Mouse (Mus musculus): ENCODE measurements around the gene Scn3b. TPM values are rescaled to one million over a fixed set of nuclear protein-coding genes. Genes with fewer than 3 reads are reported as not detected.

Scn3b gene
- polyA plus RNA-seq, 2 experiments, result 0.01 to 0.06 TPM

- Histone ChIP-seq H3K4me1 (replicated peaks; ENCODE audit: control insufficient read depth in 2 of 2, insufficient read depth in 2 of 2, low read length in 1 of 2) (no peaks in the 10 kb centered on the region), H3K27ac (no peak overlapping the region), H3K4me3 (ENCODE audit: insufficient read depth in 1 of 2, low read depth in 2 of 2, low read length in 2 of 2) (no peak overlapping the region), H3K27me3 (ENCODE audit: control insufficient read depth, insufficient read depth, low read length) (no peaks in the 10 kb centered on the region), H3K36me3 (replicated peaks; ENCODE audit: control insufficient read depth, insufficient read depth, low read depth) (no peaks in the 10 kb centered on the region), H3K9ac (replicated peaks) (no peak overlapping the region), H3K4me2 (ENCODE audit: low read depth) (no peak overlapping the region), H3K9me3 (ENCODE audit: control insufficient read depth, low read length) (no peaks in the 10 kb centered on the region)
- WGBS (ENCODE audit: insufficient replicate concordance), result 63% methylated on average over 3 of the region's 3 CpGs
- DNase-seq (ENCODE audit: low read depth in 3 of 3, low spot score in 3 of 3) (no peak), ATAC-seq (ENCODE audit: insufficient read depth) (no peak)
- TF ChIP-seq EP300 (IDR thresholded peaks at IDR 0.05; ENCODE audit: low read depth), result no peak
- TF ChIP-seq CTCF (IDR thresholded peaks at IDR 0.05; ENCODE audit: low read depth), result no peak
Observed at GRCm38 (mm10) chr9:40277671-40278070, 8.7 kb downstream of the Scn3b start.

DNA sequence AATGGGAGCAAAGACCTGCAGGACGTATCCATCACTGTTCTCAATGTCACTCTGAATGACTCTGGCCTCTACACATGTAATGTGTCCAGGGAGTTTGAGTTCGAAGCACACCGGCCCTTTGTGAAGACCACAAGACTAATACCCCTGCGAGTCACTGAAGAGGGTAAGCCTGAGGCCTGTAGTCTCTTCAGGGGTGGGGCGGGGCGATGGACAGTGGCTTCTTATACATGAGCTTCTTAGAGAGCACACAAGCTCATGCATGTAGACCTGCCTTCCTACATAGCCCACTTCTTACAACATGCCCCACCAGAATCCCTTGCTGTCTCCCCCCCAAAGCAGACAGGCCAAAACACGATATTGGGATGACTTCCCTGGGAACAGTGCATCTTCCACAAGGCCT lies 10.4 kb downstream of the Scn3b start:
- no peak overlapping the region for H3K9ac ChIP-seq (replicated peaks)
- WGBS (ENCODE audit: insufficient replicate concordance), result 68% methylated on average over 7 of the region's 7 CpGs
- H3K4me2 ChIP-seq (ENCODE audit: low read depth), result no peak overlapping the region
- no peak overlapping the region for H3K27ac ChIP-seq
- DNase-seq (ENCODE audit: low read depth in 3 of 3, low spot score in 3 of 3) (no peak), ATAC-seq (ENCODE audit: insufficient read depth) (no peak)
- TF ChIP-seq CTCF (IDR thresholded peaks at IDR 0.05; ENCODE audit: low read depth) (no peak), EP300 (IDR thresholded peaks at IDR 0.05; ENCODE audit: low read depth) (no peak)
- no peaks in the 10 kb centered on the region for H3K4me1 ChIP-seq (replicated peaks; ENCODE audit: control insufficient read depth in 2 of 2, insufficient read depth in 2 of 2, low read length in 1 of 2)
- H3K4me3 ChIP-seq (ENCODE audit: insufficient read depth in 1 of 2, low read depth in 2 of 2, low read length in 2 of 2), result no peak overlapping the region
- no peaks in the 10 kb centered on the region for H3K36me3 ChIP-seq (replicated peaks; ENCODE audit: control insufficient read depth, insufficient read depth, low read depth)
- no peaks in the 10 kb centered on the region for H3K27me3 ChIP-seq (ENCODE audit: control insufficient read depth, insufficient read depth, low read length)
- no peaks in the 10 kb centered on the region for H3K9me3 ChIP-seq (ENCODE audit: control insufficient read depth, low read length)

- DNase-seq (ENCODE audit: low read depth in 3 of 3, low spot score in 3 of 3), result no peak
- no peak overlapping the region for H3K9ac ChIP-seq (replicated peaks)
- ATAC-seq (ENCODE audit: insufficient read depth), result no peak
- no peak overlapping the region for H3K27ac ChIP-seq
- no peaks in the 10 kb centered on the region for H3K9me3 ChIP-seq (ENCODE audit: control insufficient read depth, low read length)
- no peaks in the 10 kb centered on the region for H3K36me3 ChIP-seq (replicated peaks; ENCODE audit: control insufficient read depth, insufficient read depth, low read depth)
- H3K4me3 ChIP-seq (ENCODE audit: insufficient read depth in 1 of 2, low read depth in 2 of 2, low read length in 2 of 2), result no peak overlapping the region
- TF ChIP-seq CTCF (IDR thresholded peaks at IDR 0.05; ENCODE audit: low read depth) (no peak), EP300 (IDR thresholded peaks at IDR 0.05; ENCODE audit: low read depth) (no peak)
- H3K4me2 ChIP-seq (ENCODE audit: low read depth), result no peak overlapping the region
- H3K27me3 ChIP-seq (ENCODE audit: control insufficient read depth, insufficient read depth, low read length), result no peaks in the 10 kb centered on the region
- no peaks in the 10 kb centered on the region for H3K4me1 ChIP-seq (replicated peaks; ENCODE audit: control insufficient read depth in 2 of 2, insufficient read depth in 2 of 2, low read length in 1 of 2)
- 72% methylated on average over 7 of the region's 7 CpGs for whole genome bisulfite sequencing (ENCODE audit: insufficient replicate concordance)
Observed at GRCm38 (mm10) chr9:40282968-40283367, 14.0 kb downstream of the Scn3b start.

GRCm38 (mm10) chr9:40292475-40292874 lies 23.5 kb downstream of the Scn3b start:
- no peaks in the 10 kb centered on the region for H3K36me3 ChIP-seq (replicated peaks; ENCODE audit: control insufficient read depth, insufficient read depth, low read depth)

DNA sequence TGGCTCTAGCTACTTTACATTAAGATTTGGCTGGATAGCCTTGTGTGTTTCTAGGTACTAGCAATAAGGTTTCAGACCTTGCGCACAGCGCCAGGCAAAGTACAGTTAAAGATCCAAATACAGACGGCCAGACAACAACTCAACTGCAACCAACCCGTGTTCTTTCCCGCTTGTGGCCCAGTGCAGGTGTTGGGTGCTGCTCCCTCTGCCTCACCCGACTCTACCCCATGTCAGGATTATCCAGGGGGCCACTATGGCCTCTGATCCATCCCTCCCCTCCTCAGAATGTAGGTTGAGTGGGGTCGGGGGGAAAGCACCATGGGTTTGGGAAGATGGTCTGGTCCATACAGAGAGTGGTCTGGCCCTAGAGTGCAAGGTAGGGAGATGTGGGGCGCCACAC lies 24.3 kb downstream of the Scn3b start:
- TF ChIP-seq CTCF (IDR thresholded peaks at IDR 0.05; ENCODE audit: low read depth), result no peak
- TF ChIP-seq EP300 (IDR thresholded peaks at IDR 0.05; ENCODE audit: low read depth), result no peak

More at GRCm38 (mm10) chr9:40292475-40292874, 23.5 kb downstream of the Scn3b start:
- H3K4me2 ChIP-seq (ENCODE audit: low read depth), result no peak overlapping the region
- H3K4me1 ChIP-seq (replicated peaks; ENCODE audit: control insufficient read depth in 2 of 2, insufficient read depth in 2 of 2, low read length in 1 of 2), result no peaks in the 10 kb centered on the region
- H3K9ac ChIP-seq (replicated peaks), result no peak overlapping the region
- no peak for DNase-seq (ENCODE audit: low read depth in 3 of 3, low spot score in 3 of 3)
- TF ChIP-seq CTCF (IDR thresholded peaks at IDR 0.05; ENCODE audit: low read depth) (no peak), EP300 (IDR thresholded peaks at IDR 0.05; ENCODE audit: low read depth) (no peak)
- H3K4me3 ChIP-seq (ENCODE audit: insufficient read depth in 1 of 2, low read depth in 2 of 2, low read length in 2 of 2), result no peak overlapping the region
- H3K9me3 ChIP-seq (ENCODE audit: control insufficient read depth, low read length), result no peaks in the 10 kb centered on the region
- 73% methylated on average over 4 of the region's 4 CpGs for WGBS (ENCODE audit: insufficient replicate concordance)
- no peaks in the 10 kb centered on the region for H3K27me3 ChIP-seq (ENCODE audit: control insufficient read depth, insufficient read depth, low read length)
- H3K27ac ChIP-seq, result no peak overlapping the region
- ATAC-seq (ENCODE audit: insufficient read depth), result no peak

More for the DNA sequence above, 24.3 kb downstream of the Scn3b start:
- 66% methylated on average over 8 of the region's 8 CpGs for whole genome bisulfite sequencing (ENCODE audit: insufficient replicate concordance)
- ATAC-seq (ENCODE audit: insufficient read depth) (no peak), DNase-seq (ENCODE audit: low read depth in 3 of 3, low spot score in 3 of 3) (no peak)
- no peaks in the 10 kb centered on the region for H3K36me3 ChIP-seq (replicated peaks; ENCODE audit: control insufficient read depth, insufficient read depth, low read depth)
- H3K27me3 ChIP-seq (ENCODE audit: control insufficient read depth, insufficient read depth, low read length), result no peaks in the 10 kb centered on the region
- no peak overlapping the region for H3K4me3 ChIP-seq (ENCODE audit: insufficient read depth in 1 of 2, low read depth in 2 of 2, low read length in 2 of 2)
- H3K4me2 ChIP-seq (ENCODE audit: low read depth), result no peak overlapping the region
- no peak overlapping the region for H3K9ac ChIP-seq (replicated peaks)
- H3K9me3 ChIP-seq (ENCODE audit: control insufficient read depth, low read length), result no peaks in the 10 kb centered on the region
- H3K27ac ChIP-seq, result no peak overlapping the region
- no peaks in the 10 kb centered on the region for H3K4me1 ChIP-seq (replicated peaks; ENCODE audit: control insufficient read depth in 2 of 2, insufficient read depth in 2 of 2, low read length in 1 of 2)
